Mouse (Mus musculus) megakaryocyte-erythroid progenitor cell, adult 5-6 weeks (primary cell): ENCODE measurements around the gene Mfrp. TPM values are rescaled to one million over a fixed set of nuclear protein-coding genes. Genes with fewer than 3 reads are reported as not detected.
"Not testable (repeated sequence)": the region's sequence is repeated elsewhere in the genome, so short reads cannot be mapped to it uniquely, and the experiment has no call there.

ENCODE experiments used
- ATAC-seq: replicated peaks from 2 replicates; pipeline ENCODE4 v1.8.0; 2016; ENCODE audit warnings: mild to moderate bottlenecking, inconsistent platforms; ENCODE audit not compliant: severe bottlenecking, poor library complexity, low FRiP score, low TSS enrichment
- total RNA-seq, 2 experiments: library from RNA; stranded (forward) in 1 of 2; stranded (reverse) in 1 of 2; fragments of 200-1000, 215-1000 nt in 1 of 2; fragments of >200 nt in 1 of 2; fragmentation: Nextera tagmentation in 1 of 2; gene quantifications; 2 replicates each; pipeline ENCODE4 v1.2.3; 2014 to 2017

Gene Mfrp
- total RNA-seq, 2 experiments from 2014 or later: not detected

GRCm38 (mm10) chr9:44094737-44095136 is 6.8 kb upstream of the Mfrp start:
- no peak for ATAC-seq

GRCm38 (mm10) chr9:44095781-44096180 is 5.7 kb upstream of the Mfrp start:
- no peak for ATAC-seq

- ATAC-seq: no peak
Observed at GRCm38 (mm10) chr9:44096536-44096935, 5.0 kb upstream of the Mfrp start.

GRCm38 (mm10) chr9:44104881-44105280 is 3.4 kb downstream of the Mfrp start:
- no peak for ATAC-seq

GRCm38 (mm10) chr9:44105781-44106180 is 4.3 kb downstream of the Mfrp start:
- ATAC-seq: no peak

- no peak for ATAC-seq
Observed at GRCm38 (mm10) chr9:44106182-44106581, 4.7 kb downstream of the Mfrp start.

GRCm38 (mm10) chr9:44106596-44106995 is 5.1 kb downstream of the Mfrp start:
- no peak for ATAC-seq

GRCm38 (mm10) chr9:44107110-44107509 is 5.6 kb downstream of the Mfrp start, which contains the start of gene C1qtnf5:
C1qtnf5 (plus strand) TSS chr9:44107245.
- ATAC-seq: no peak

- no peak for ATAC-seq
Observed at GRCm38 (mm10) chr9:44107557-44108179, 6.1 kb downstream of the Mfrp start.

- ATAC-seq: no peak
Observed at GRCm38 (mm10) chr9:44108269-44109055, 6.9 kb downstream of the Mfrp start.

- ATAC-seq: no peak
Observed at GRCm38 (mm10) chr9:44109360-44110095, 8.0 kb downstream of the Mfrp start.

GRCm38 (mm10) chr9:44111909-44112308 is 10.4 kb downstream of the Mfrp start:
- not testable (repeated sequence) for ATAC-seq

- peak; percentile 91 for ATAC-seq
Observed at GRCm38 (mm10) chr9:44113105-44113789, 11.7 kb downstream of the Mfrp start, which contains the start of the genes Gm49380 and Rnf26. Gm49380 (minus strand) TSS chr9:44113500. Rnf26 (minus strand) TSS chr9:44113517.

- ATAC-seq: no peak
Observed at GRCm38 (mm10) chr9:44114453-44114852, 12.9 kb downstream of the Mfrp start.

GRCm38 (mm10) chr9:44115599-44115998 is 14.1 kb downstream of the Mfrp start:
- no peak for ATAC-seq

- no peak for ATAC-seq
Observed at GRCm38 (mm10) chr9:44116182-44116581, 14.7 kb downstream of the Mfrp start.

- 0 out of 2 replicates have a peak, but pooled peaks have one; percentile 46 for ATAC-seq
Observed at GRCm38 (mm10) chr9:44119011-44119410, 17.5 kb downstream of the Mfrp start.

- ATAC-seq: no peak
Observed at GRCm38 (mm10) chr9:44119948-44120465, 18.5 kb downstream of the Mfrp start.

- ATAC-seq: no peak
Observed at GRCm38 (mm10) chr9:44124317-44124716, 22.8 kb downstream of the Mfrp start.
